Mouse (Mus musculus) intestine, postnatal 0 days (tissue): Measurements from ENCODE around the gene Chkb. TPM values are rescaled to one million over a fixed set of nuclear protein-coding genes. Genes with fewer than 3 reads are reported as not detected.
A peak's percentile ranks its signal among the peaks of the same experiment; 100 is the strongest.

ENCODE experiments used
- ATAC-seq: fragments of 200-750 bp; cut with Nextera tagmentation; 2 replicates; pipeline ENCODE4 v1.8.0; 2017; ENCODE audit warnings: mild to moderate bottlenecking, moderate TSS enrichment, moderate library complexity
- H3K27ac ChIP-seq: fragments of 300-500 bp; sonication (generic); 2 replicates; pipeline ENCODE4 v1.5.1; 2014; ENCODE audit warnings: mild to moderate bottlenecking, low read depth, low read length, moderate library complexity
- H3K27me3 ChIP-seq: fragments of 300-500 bp; sonication (generic); replicated peaks from 2 replicates; pipeline ENCODE4 v1.6.1; 2014; ENCODE audit warnings: low read length, mixed read lengths; ENCODE audit not compliant: control insufficient read depth, insufficient read depth
- H3K36me3 ChIP-seq: fragments of 300-500 bp; sonication (generic); 2 replicates; pipeline ENCODE4 v1.6.1; 2014; ENCODE audit warnings: mild to moderate bottlenecking, moderate library complexity; ENCODE audit not compliant: control insufficient read depth, insufficient read depth
- H3K4me1 ChIP-seq: fragments of 300-500 bp; sonication (generic); replicated peaks from 2 replicates; pipeline ENCODE4 v1.6.1; 2014; ENCODE audit warnings: antibody characterized with exemption, low read length, mixed read lengths; ENCODE audit not compliant: control insufficient read depth, insufficient read depth
- H3K4me2 ChIP-seq: fragments of 300-500 bp; sonication (generic); replicated peaks from 2 replicates; pipeline ENCODE4 v1.6.1; 2014; ENCODE audit warnings: low read depth, mild to moderate bottlenecking, moderate library complexity
- H3K4me3 ChIP-seq: fragments of 300-500 bp; sonication (generic); 2 replicates; pipeline ENCODE4 v1.5.1; 2014; ENCODE audit warnings: low read depth, low read length
- H3K9ac ChIP-seq: fragments of 300-500 bp; sonication (generic); 2 replicates; pipeline ENCODE4 v1.6.1; 2014; ENCODE audit warnings: mild to moderate bottlenecking, low read depth, low read length
- H3K9me3 ChIP-seq: fragments of 300-500 bp; sonication (generic); 2 replicates; pipeline ENCODE4 v1.6.1; 2016; ENCODE audit warnings: mixed run types; ENCODE audit not compliant: control insufficient read depth
- CTCF ChIP-seq: sonication (generic); IDR thresholded peaks from 2 replicates; pipeline ENCODE4 v1.5.1; 2016; ENCODE audit warnings: low read depth, mild to moderate bottlenecking, control low read depth, antibody characterized with exemption, moderate library complexity
- WGBS: fragments of 180-500 bp; shearing (Covaris S2); extraction: QIAGEN DNeasy Blood & Tissue Kit; methylation state at CpG from one replicate; pipeline ENCODE4 v1.1.7; 2014; 5-methylcytosine and 5-hydroxymethylcytosine counted together
- polyA plus RNA-seq: library from polyadenylated mRNA; unstranded; fragments of >200 nt; fragmentation: Nextera tagmentation; extraction: Ambion mirVana; gene quantifications from 2 replicates; pipeline ENCODE4 v1.2.1, GENCODE M21; 2015

The Chkb gene
- polyA plus RNA-seq, 1 experiment from 2014 or later = 85.8 TPM

- peaks cover 8% of the 10 kb centered on the region; the same call in 1 of the 2 replicates for H3K4me1 ChIP-seq
- peak; percentile 46 for TF ChIP-seq CTCF
- ATAC-seq = no peak
Observed at GRCm38 (mm10) chr15:89430341-89430740, 633 bp upstream of the Chkb start.

GRCm38 (mm10) chr15:89428821-89429351, 822 bp downstream of the Chkb start:
- Histone ChIP-seq H3K27ac (peak overlapping the region; percentile 99), H3K4me1 (peaks cover 8% of the 10 kb centered on the region; the same call in 1 of the 2 replicates), H3K4me2 (peak overlapping the region; percentile 94), H3K36me3 (peaks cover 22% of the 10 kb centered on the region), H3K9ac (peak overlapping the region; percentile 83), H3K4me3 (peak overlapping the region; percentile 82), H3K27me3 (no peaks in the 10 kb centered on the region), H3K9me3 (no peaks in the 10 kb centered on the region)
- 3% methylated on average over 22 of the region's 22 CpGs for WGBS
- ATAC-seq = peak; percentile 14
- no peak for TF ChIP-seq CTCF

More at GRCm38 (mm10) chr15:89430341-89430740, 633 bp upstream of the Chkb start:
- peak overlapping the region; percentile 99 for H3K27ac ChIP-seq
- H3K27me3 ChIP-seq = no peaks in the 10 kb centered on the region
- peak overlapping the region; percentile 82 for H3K4me3 ChIP-seq
- 42% methylated on average over 6 of the region's 6 CpGs for WGBS
- H3K36me3 ChIP-seq = peaks cover 22% of the 10 kb centered on the region
- H3K9me3 ChIP-seq = no peaks in the 10 kb centered on the region
- peak overlapping the region; percentile 94 for H3K4me2 ChIP-seq
- H3K9ac ChIP-seq = peak overlapping the region; percentile 83; the same call in 1 of the 2 replicates

- Histone ChIP-seq H3K36me3 (peaks cover 29% of the 10 kb centered on the region), H3K9me3 (no peaks in the 10 kb centered on the region), H3K27ac (no peak overlapping the region), H3K4me1 (peaks cover 8% of the 10 kb centered on the region; the same call in 1 of the 2 replicates), H3K4me3 (peak overlapping the region; percentile 82), H3K27me3 (no peaks in the 10 kb centered on the region), H3K9ac (peak overlapping the region; percentile 83; the same call in 1 of the 2 replicates), H3K4me2 (peak overlapping the region; percentile 94)
- ATAC-seq = no peak
- no peak for TF ChIP-seq CTCF
- 86% methylated on average over 19 of the region's 19 CpGs for WGBS
Observed at GRCm38 (mm10) chr15:89428136-89428790, 1.4 kb downstream of the Chkb start.

GRCm38 (mm10) chr15:89426716-89427115, 3.0 kb downstream of the Chkb start:
- no peak overlapping the region for H3K27ac ChIP-seq
- WGBS = 97% methylated on average over 10 of the region's 10 CpGs
- TF ChIP-seq CTCF = no peak
- peaks cover 8% of the 10 kb centered on the region; the same call in 1 of the 2 replicates for H3K4me1 ChIP-seq
- H3K27me3 ChIP-seq = no peaks in the 10 kb centered on the region
- H3K36me3 ChIP-seq = peaks cover 29% of the 10 kb centered on the region
- no peak overlapping the region for H3K9ac ChIP-seq
- ATAC-seq = no peak
- H3K9me3 ChIP-seq = no peaks in the 10 kb centered on the region
- H3K4me2 ChIP-seq = no peak overlapping the region
- no peak overlapping the region for H3K4me3 ChIP-seq

- TF ChIP-seq CTCF = no peak
- no peak for ATAC-seq
- 0 out of 2 replicates have a peak, but pooled peaks cover 8% of the 10 kb centered on the region for H3K4me1 ChIP-seq
- H3K4me2 ChIP-seq = no peak within 1 kb of the TSS
- no peak within 1 kb of the TSS for H3K9ac ChIP-seq
- H3K4me3 ChIP-seq = no peak within 1 kb of the TSS
- no peak within 1 kb of the TSS for H3K27ac ChIP-seq
- H3K27me3 ChIP-seq = no peaks in the 10 kb centered on the region
- 48% methylated on average over 6 of the region's 6 CpGs for WGBS
- no peaks in the 10 kb centered on the region for H3K9me3 ChIP-seq
- peaks cover 29% of the 10 kb centered on the region for H3K36me3 ChIP-seq
Observed at GRCm38 (mm10) chr15:89425711-89426121, 4.0 kb downstream of the Chkb start, which contains the start of gene Cpt1b. Gene Cpt1b, minus strand, starts transcription at chr15:89425863.

- Histone ChIP-seq H3K4me1 (0 out of 2 replicates have a peak, but pooled peaks cover 8% of the 10 kb centered on the region), H3K9me3 (no peaks in the 10 kb centered on the region), H3K4me3 (no peak overlapping the region), H3K4me2 (no peak overlapping the region), H3K9ac (no peak overlapping the region), H3K36me3 (peaks cover 36% of the 10 kb centered on the region), H3K27ac (no peak overlapping the region), H3K27me3 (no peaks in the 10 kb centered on the region)
- ATAC-seq = no peak
- WGBS = 82% methylated on average over 8 of the region's 8 CpGs
- TF ChIP-seq CTCF = no peak
Observed at GRCm38 (mm10) chr15:89424621-89425020, 5.1 kb downstream of the Chkb start.
